Mouse (Mus musculus): Measurements from ENCODE around the gene Pfdn5.

Gene Pfdn5

GRCm38 (mm10) chr15:102326022-102326576 lies at the start of gene Pfdn5:
Gene Pfdn5, plus strand, starts transcription at chr15:102326116.
- DNase-seq = peak; percentile 90 to 94

- no peak for DNase-seq
Measured at GRCm38 (mm10) chr15:102278726-102279091, 47.2 kb upstream of the Pfdn5 start.

GRCm38 (mm10) chr15:102279092-102279782 lies 46.7 kb upstream of the Pfdn5 start, which contains the start of gene Mfsd5:
Gene Mfsd5, plus strand, starts transcription at chr15:102279454.
- peak; percentile 92 to 94 for DNase-seq

GRCm38 (mm10) chr15:102279783-102280520 lies 46.0 kb upstream of the Pfdn5 start:
- peak in 1 of 2 experiments; percentile 41 for DNase-seq

GRCm38 (mm10) chr15:102280623-102281022 lies 45.3 kb upstream of the Pfdn5 start:
- DNase-seq = peak in 1 of 2 experiments; percentile 41

- DNase-seq = no peak
Measured at GRCm38 (mm10) chr15:102282463-102283292, 43.2 kb upstream of the Pfdn5 start.

- DNase-seq = no peak
Measured at GRCm38 (mm10) chr15:102283648-102284047, 42.3 kb upstream of the Pfdn5 start.

- peak in 1 of 2 experiments; percentile 62 for DNase-seq
Measured at GRCm38 (mm10) chr15:102287395-102287794, 38.5 kb upstream of the Pfdn5 start.

- peak; percentile 96 for DNase-seq
Measured at GRCm38 (mm10) chr15:102295633-102296367, 30.1 kb upstream of the Pfdn5 start, which contains the start of gene Espl1. Gene Espl1, plus strand, starts transcription at chr15:102296266.

GRCm38 (mm10) chr15:102296368-102297006 lies 29.4 kb upstream of the Pfdn5 start:
- DNase-seq = no peak

GRCm38 (mm10) chr15:102302542-102302941 lies 23.4 kb upstream of the Pfdn5 start:
- no peak for DNase-seq

GRCm38 (mm10) chr15:102308717-102309116 lies 17.2 kb upstream of the Pfdn5 start:
- DNase-seq = no peak

- DNase-seq = peak; percentile 69 to 77
Measured at GRCm38 (mm10) chr15:102310074-102310845, 15.7 kb upstream of the Pfdn5 start.

GRCm38 (mm10) chr15:102311489-102311888 lies 14.4 kb upstream of the Pfdn5 start:
- no peak for DNase-seq

- DNase-seq = no peak
Measured at GRCm38 (mm10) chr15:102315292-102315691, 10.6 kb upstream of the Pfdn5 start.

- peak; percentile 65 to 85 for DNase-seq
Measured at GRCm38 (mm10) chr15:102316263-102316662, 9.7 kb upstream of the Pfdn5 start.

GRCm38 (mm10) chr15:102324654-102325473 lies 1.1 kb upstream of the Pfdn5 start:
- DNase-seq = peak; percentile 17 to 54

GRCm38 (mm10) chr15:102326892-102327291 lies 976 bp downstream of the Pfdn5 start:
- DNase-seq = no peak

- DNase-seq = peak; percentile 89 to 92
Measured at GRCm38 (mm10) chr15:102331610-102332015, 5.7 kb downstream of the Pfdn5 start, which contains the start of gene Myg1. Gene Myg1, plus strand, starts transcription at chr15:102331709.

- no peak for DNase-seq
Measured at GRCm38 (mm10) chr15:102335254-102335653, 9.3 kb downstream of the Pfdn5 start.
